Mouse (Mus musculus) heart, adult 11 months (tissue): ENCODE data around the gene Acat2.
A peak's percentile ranks its signal among the peaks of the same experiment; 100 is the strongest.
"Not testable (repeated sequence)": the region's sequence is repeated elsewhere in the genome, so short reads cannot be mapped to it uniquely, and the experiment has no call there.

Experiments
- DNase-seq: peaks from one replicate; pipeline ENCODE4 v3.0.0; 2022

Gene Acat2

GRCm38 (mm10) chr17:12956664-12957063 is 3.9 kb downstream of the Acat2 start:
- peak; percentile 68 for DNase-seq

- DNase-seq: peak; percentile 52
Measured at GRCm38 (mm10) chr17:12949669-12950068, 10.9 kb downstream of the Acat2 start.

- DNase-seq: peak; percentile 68
Measured at GRCm38 (mm10) chr17:12942459-12943162, 17.9 kb downstream of the Acat2 start.

GRCm38 (mm10) chr17:12941543-12942260 is 18.8 kb downstream of the Acat2 start:
- peak; percentile 81 for DNase-seq

GRCm38 (mm10) chr17:12940151-12940805 is 20.3 kb downstream of the Acat2 start, which contains the start of gene Acat3:
Acat3 (minus strand) TSS chr17:12940600.
- peak; percentile 82 for DNase-seq

- DNase-seq: not testable (repeated sequence)
Measured at GRCm38 (mm10) chr17:12939377-12940148, 21.0 kb downstream of the Acat2 start.

- peak; percentile 36 for DNase-seq
Measured at GRCm38 (mm10) chr17:12938077-12938476, 22.5 kb downstream of the Acat2 start.

- DNase-seq: no peak
Measured at GRCm38 (mm10) chr17:12937412-12937970, 23.1 kb downstream of the Acat2 start.

DNA sequence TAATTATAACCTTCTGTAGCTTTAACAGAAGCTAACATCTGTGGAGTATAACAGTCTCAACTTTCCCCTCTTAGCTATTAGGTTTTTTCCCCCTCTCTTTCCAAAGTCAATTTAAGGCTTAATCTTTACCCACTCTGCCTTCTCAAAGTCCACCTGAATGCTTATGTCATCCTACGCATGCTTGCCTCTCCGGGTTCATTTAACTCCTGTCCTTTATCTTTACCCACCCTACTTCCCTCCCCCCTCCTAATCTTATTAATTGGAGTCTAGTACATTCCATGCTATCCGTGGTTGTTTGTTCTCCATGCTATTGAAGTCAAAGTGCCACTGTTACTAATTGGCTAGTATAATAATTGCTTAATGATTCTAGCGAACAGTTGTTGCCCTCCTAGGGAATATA is 24.8 kb downstream of the Acat2 start:
- DNase-seq: peak; percentile 14

DNA sequence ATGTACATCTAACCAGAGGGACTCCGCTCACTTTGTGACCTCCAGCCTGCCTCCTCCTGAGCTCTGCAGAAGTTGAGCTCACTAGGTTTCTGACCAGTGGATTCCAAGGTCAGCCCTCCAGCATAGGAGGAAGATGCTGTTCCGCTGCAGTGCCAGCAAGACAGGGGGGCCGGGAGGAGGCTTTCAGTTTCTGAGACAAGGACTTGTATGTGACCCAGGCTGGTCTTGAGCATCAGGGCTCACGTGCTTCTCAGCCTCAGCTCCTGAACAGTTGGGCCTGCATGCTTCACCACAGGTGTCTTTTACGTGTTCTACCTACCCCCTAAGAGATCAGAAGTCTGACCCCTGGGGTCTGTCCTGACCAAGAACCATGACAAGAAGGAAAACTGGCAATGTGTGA is 29.0 kb downstream of the Acat2 start:
- DNase-seq: not testable (repeated sequence)

GRCm38 (mm10) chr17:12925703-12926180 is 34.8 kb downstream of the Acat2 start:
- DNase-seq: no peak

GRCm38 (mm10) chr17:12925001-12925400 is 35.5 kb downstream of the Acat2 start:
- DNase-seq: no peak

DNA sequence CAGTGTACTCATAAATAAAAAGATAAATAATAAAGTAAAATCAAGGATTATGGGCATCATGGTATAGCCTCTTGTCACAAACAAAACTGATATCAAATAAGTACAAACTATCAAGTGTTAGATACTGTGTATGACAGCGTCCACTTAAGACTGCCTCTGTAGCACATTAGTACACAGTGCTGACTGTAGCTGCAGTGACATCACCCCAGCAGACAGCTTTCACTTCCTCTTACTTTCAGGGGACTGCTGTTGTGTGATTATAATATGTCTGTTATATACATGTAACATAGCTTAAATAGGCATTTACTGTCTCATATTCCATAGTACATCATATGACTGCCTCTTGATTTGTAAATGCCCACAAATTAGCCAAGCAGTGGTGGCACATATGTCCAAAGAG is 39.5 kb downstream of the Acat2 start:
- DNase-seq: no peak

- no peak for DNase-seq
Measured at GRCm38 (mm10) chr17:12916588-12917380, 43.8 kb downstream of the Acat2 start.

DNA sequence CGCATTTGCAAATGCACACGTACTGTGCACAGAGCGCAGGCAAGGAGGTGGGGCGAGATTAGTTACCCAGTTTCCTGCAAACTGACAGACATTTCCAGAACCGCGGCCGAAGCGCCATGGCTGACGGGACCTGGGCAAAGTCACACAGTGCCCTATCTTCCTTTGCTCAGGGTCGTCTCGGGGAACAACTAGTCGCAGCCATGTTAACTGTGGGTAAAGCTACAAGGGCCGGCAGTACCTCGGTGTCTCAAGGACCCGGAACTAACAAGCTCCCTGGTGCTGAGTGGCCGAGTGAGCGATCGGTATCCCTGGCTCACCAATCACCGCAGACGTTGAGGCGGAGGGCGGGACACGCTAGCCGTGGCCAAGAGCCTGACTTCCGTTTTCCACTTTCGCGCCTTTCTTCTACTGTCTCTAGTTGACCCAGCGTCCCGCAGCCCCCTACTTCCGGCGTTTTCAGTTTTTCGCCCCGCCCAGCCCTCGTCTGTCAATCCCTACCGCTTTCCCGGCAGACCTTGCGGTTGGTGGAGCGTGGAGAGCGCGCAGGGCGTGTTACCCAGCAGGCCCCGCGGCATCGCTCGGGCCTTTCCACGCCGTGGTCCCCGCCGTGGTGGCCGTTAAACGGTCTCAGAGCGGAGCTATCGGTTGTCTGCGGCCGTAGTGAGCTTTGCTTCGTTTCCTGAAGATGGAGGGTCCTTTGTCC is 44.5 kb downstream of the Acat2 start, which contains the start of gene Mrpl18:
Gene Mrpl18, minus strand, starts transcription at position 465 of the 703 bp plus-strand sequence.
- peak; percentile 100 for DNase-seq

DNA sequence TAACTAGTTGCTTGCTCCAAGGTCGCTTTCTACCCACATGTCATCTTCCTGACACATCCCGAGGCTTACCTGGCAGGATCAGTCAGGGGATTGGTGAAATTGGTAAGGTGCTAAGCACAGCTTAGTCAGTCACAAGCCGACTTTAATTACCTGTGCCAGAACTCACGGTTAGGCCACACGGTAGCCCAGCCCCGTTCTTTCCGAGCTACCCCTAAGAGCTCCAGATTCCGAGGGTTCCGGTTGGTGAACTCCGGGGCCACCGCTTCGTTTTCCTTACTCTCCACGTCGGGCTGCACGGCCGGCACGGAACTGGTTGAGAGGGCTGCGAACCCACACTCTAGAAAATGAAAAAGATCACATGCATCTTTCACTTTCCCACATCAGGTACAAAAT is 45.1 kb downstream of the Acat2 start, which contains the start of gene Tcp1:
Gene Tcp1, plus strand, starts transcription at position 214 of the 393 bp plus-strand sequence.
- DNase-seq: no peak

GRCm38 (mm10) chr17:12910391-12910790 is 50.2 kb downstream of the Acat2 start:
- no peak for DNase-seq

DNA sequence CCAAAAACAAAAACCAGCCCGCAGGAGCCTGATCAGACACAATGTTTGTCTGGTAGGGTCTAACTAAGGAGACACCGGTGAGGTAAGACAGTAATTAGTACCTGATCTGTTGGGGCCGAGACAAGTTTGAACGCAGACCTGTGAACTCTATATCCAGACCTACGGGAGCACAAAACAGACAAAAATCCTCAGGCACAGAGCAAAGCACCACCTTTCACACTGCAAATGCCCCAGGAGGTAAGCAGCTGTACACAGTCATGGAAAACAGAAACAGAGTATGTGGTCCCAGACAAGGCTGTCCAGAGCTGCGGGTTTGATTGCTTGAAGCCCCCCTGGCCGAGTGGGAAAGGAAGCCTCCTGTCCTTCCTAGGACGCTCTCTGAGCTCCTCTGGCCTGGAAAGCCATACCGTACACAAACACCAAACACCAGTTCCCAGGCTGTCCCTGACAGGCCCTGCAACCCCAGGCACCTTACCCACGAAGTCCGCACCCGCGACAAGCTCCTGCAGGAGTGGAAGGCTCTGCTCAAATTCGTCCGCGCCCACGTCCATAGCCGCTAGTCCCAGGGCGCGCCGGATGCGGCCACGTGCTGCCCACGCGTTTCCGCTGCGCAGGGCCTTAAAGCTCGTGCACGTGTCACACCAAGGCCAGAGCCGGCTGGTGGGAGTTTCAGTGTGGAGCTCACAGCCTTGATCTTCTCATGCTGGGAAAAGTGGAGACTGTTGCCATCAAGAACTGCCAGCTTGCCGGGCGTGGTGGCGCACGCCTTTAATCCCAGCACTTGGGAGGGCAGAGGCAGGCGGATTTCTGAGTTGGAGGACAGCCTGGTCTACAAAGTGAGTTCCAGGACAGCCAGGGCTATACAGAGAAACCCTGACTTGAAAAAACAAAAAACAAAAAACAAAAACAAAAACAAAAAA is 50.9 kb downstream of the Acat2 start, which contains the start of gene Pnldc1:
Gene Pnldc1, minus strand, starts transcription at position 870 of the 920 bp plus-strand sequence.
- DNase-seq: peak; percentile 84

- DNase-seq: peak; percentile 83
Measured at GRCm38 (mm10) chr17:12906436-12906835, 54.1 kb downstream of the Acat2 start.
